ENCODE assay signal across 12 mouse cellular contexts in genomic region chr2:91033000-91033399, GRCm38 (mm10). TPM values are rescaled to one million over a fixed set of nuclear protein-coding genes. Genes with fewer than 3 reads are reported as not detected.
A peak's percentile ranks its signal among the peaks of the same experiment; 100 is the strongest.
DNase-seq lines count a peak whose midpoint lies in the region; TF ChIP-seq lines count a peak whose summit lies in the region.
"Had no signal": no experiment of that assay in that cellular context is flagged by ENCODE, and none has a peak within 500 bp of the region (broad histone marks: within the 10 kb centered on the region; RNA-seq: fewer than 3 reads in every experiment).

No protein-coding gene starts in this region.

- H3K4me3 ChIP-seq in kidney, adult 2 months (ENCODE audit: insufficient read depth, low read depth, low read length): no peak overlapping the region
- H3K4me3 ChIP-seq: stomach, embryonic 15.5 days had no signal

- H3K36me3 ChIP-seq in kidney, adult 2 months (ENCODE audit: control insufficient read depth, insufficient read depth, low read length): no peaks in the 10 kb centered on the region
- H3K36me3 ChIP-seq: stomach, embryonic 15.5 days had no signal

- DNase-seq in kidney, adult 2 months: no peak
- DNase-seq in kidney, postnatal 25 days: no peak
- DNase-seq in A20 (ENCODE audit: low read depth, low spot score) (peak; percentile 55), ES-CJ7 (ENCODE audit: low read depth, low spot score) (peak; percentile 72)
- DNase-seq in embryo, embryonic 11 days: peak; percentile 45
- DNase-seq in right cerebral cortex, postnatal 25 days: no peak
- DNase-seq in cerebellum, adult 11 months: no peak
- DNase-seq in gastrocnemius, postnatal 4 days (ENCODE audit: low spot score in 2 of 2): no peak
- DNase-seq: kidney, postnatal 10 days; lung, postnatal 14 days had no signal

- no peaks in the 10 kb centered on the region; the same call in 1 of the 2 replicates for H3K4me1 ChIP-seq in kidney, adult 2 months (ENCODE audit: control insufficient read depth, insufficient read depth, low read length)
- H3K4me1 ChIP-seq: stomach, embryonic 15.5 days had no signal

- TF ChIP-seq CTCF in kidney, adult 2 months (conservative IDR thresholded peaks at IDR 0.05; ENCODE audit: insufficient read depth, insufficient read length, low read depth, low read length): peak; percentile 19; the same call in 1 of the 2 replicates

- H3K27ac ChIP-seq in kidney, adult 2 months (ENCODE audit: insufficient read depth, low read depth, low read length): no peak overlapping the region
- H3K27ac ChIP-seq: hindbrain, embryonic 14.5 days; stomach, embryonic 15.5 days had no signal

- no peaks in the 10 kb centered on the region for H3K27me3 ChIP-seq in kidney, adult 2 months (replicated peaks; ENCODE audit: control insufficient read depth, insufficient read depth, low read length)
- H3K27me3 ChIP-seq: stomach, embryonic 15.5 days had no signal

- no peak for TF ChIP-seq POLR2A in kidney, adult 2 months (IDR thresholded peaks at IDR 0.05; ENCODE audit: low read depth, low read length)

- 25% methylated on average over 3 of the region's 3 CpGs for WGBS in kidney, adult 2 months

RNA-seq across cellular contexts. Expression of gene Rapsn, which starts 2.4 kb away (rescaled TPM):
- polyA plus RNA-seq in kidney, adult 2 months (2012; rRNA removed): 7.0 TPM in 2 replicates
- 10 to 100 TPM; 37.6 to 45.0 TPM for total RNA-seq in gastrocnemius, postnatal 4 days (2021)

RNA-seq across cellular contexts. Expression of gene Psmc3, which starts 20.8 kb away (rescaled TPM):
- 114 and 127 TPM in 2 replicates for polyA plus RNA-seq in kidney, adult 2 months (2012; rRNA removed)
- total RNA-seq in gastrocnemius, postnatal 4 days (2021): 100 to 1,000 TPM; 337 to 338 TPM

RNA-seq across cellular contexts. Expression of gene Slc39a13, which starts 37.2 kb away (rescaled TPM):
- polyA plus RNA-seq in kidney, adult 2 months (2012; rRNA removed): 87.2 and 103 TPM in 2 replicates
- 10 to 100 TPM; 40.9 to 44.9 TPM for total RNA-seq in gastrocnemius, postnatal 4 days (2021)

RNA-seq across cellular contexts. Expression of gene Spi1, which starts 49.2 kb away (rescaled TPM):
- polyA plus RNA-seq in kidney, adult 2 months (2012; rRNA removed): 12.9 and 17.4 TPM in 2 replicates
- 1 to 10 TPM; 5.4 to 6.6 TPM for total RNA-seq in gastrocnemius, postnatal 4 days (2021)

Comparison
In these comparisons a context has a peak if more than half of its experiments do, and no peak if none do; other contexts are left out.
1. DNase-seq: peak in A20 (single experiment), ES-CJ7 (single experiment) and embryo, embryonic 11 days (single experiment); none in kidney, adult 2 months (single experiment), kidney, postnatal 25 days (0 of 2), right cerebral cortex, postnatal 25 days (single experiment), cerebellum, adult 11 months (single experiment) and gastrocnemius, postnatal 4 days (0 of 2).